Mouse (Mus musculus): ENCODE results near the gene Gm4340.

- TF ChIP-seq CTCF (IDR thresholded peaks at IDR 0.05; ENCODE audit: control insufficient read depth, insufficient read depth, insufficient replicate concordance, low read depth, low read length) (no peak), POLR2A (IDR thresholded peaks at IDR 0.05; ENCODE audit: control insufficient read depth, low read depth, low read length) (no peak)
Measured at GRCm38 (mm10) chr10:104209655-104210054, 15.8 kb downstream of the Gm4340 start.

Data from testis, adult 2 months (tissue).